Mouse (Mus musculus): ENCODE results near the gene Plekhf1. TPM values are rescaled to one million over a fixed set of nuclear protein-coding genes. Genes with fewer than 3 reads are reported as not detected.

Gene Plekhf1
- total and polyA plus RNA-seq, 2 experiments from 2014 or later = 0.54 to 0.86 TPM

GRCm38 (mm10) chr7:38259631-38260030 lies 31.8 kb upstream of the Plekhf1 start:
- DNase-seq (no peak), ATAC-seq (no peak)
- Histone ChIP-seq H3K36me3 (ENCODE audit: insufficient read depth) (peaks cover 35% of the 10 kb centered on the region), H3K9me3 (ENCODE audit: low read length) (no peaks in the 10 kb centered on the region), H3K27ac (ENCODE audit: low read depth, low read length) (no peak overlapping the region), H3K4me2 (ENCODE audit: low read depth) (no peak overlapping the region), H3K4me3 (ENCODE audit: low read depth, low read length) (no peak overlapping the region), H3K27me3 (ENCODE audit: insufficient read depth, low read length) (no peaks in the 10 kb centered on the region), H3K4me1 (ENCODE audit: insufficient read depth) (no peaks in the 10 kb centered on the region), H3K9ac (no peak overlapping the region)
- no peak for TF ChIP-seq CTCF (IDR thresholded peaks at IDR 0.05; ENCODE audit: low read depth)
- 90% methylated on average over 2 of the region's 2 CpGs for WGBS

DNA sequence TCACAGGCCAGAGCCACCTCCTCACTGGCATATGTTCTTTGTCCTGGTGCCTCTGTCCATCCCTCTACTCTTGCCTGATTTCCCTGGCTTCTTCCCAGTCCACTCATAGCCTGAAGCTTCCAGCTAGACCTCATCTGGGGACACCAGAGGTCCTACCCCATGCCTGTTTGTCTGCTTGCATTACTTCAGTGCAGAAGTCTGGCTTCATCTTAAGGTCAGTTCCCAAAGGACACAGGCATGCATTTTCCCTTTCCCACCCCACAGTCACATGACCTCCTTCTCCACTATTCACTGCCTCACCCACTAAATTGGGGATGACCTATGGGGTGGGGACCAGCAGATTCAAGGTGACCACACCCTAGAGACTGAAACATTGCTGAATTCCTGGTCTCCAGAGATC lies 25.6 kb upstream of the Plekhf1 start:
- DNase-seq (no peak), ATAC-seq (no peak)
- Histone ChIP-seq H3K27ac (ENCODE audit: low read depth, low read length) (no peak overlapping the region), H3K4me1 (ENCODE audit: insufficient read depth) (no peaks in the 10 kb centered on the region), H3K27me3 (ENCODE audit: insufficient read depth, low read length) (no peaks in the 10 kb centered on the region), H3K9me3 (ENCODE audit: low read length) (no peaks in the 10 kb centered on the region), H3K4me3 (ENCODE audit: low read depth, low read length) (no peak overlapping the region), H3K9ac (no peak overlapping the region), H3K36me3 (ENCODE audit: insufficient read depth) (no peaks in the 10 kb centered on the region), H3K4me2 (ENCODE audit: low read depth) (no peak overlapping the region)
- no peak for TF ChIP-seq CTCF (IDR thresholded peaks at IDR 0.05; ENCODE audit: low read depth)

GRCm38 (mm10) chr7:38251494-38252216 lies 23.8 kb upstream of the Plekhf1 start:
- Histone ChIP-seq H3K4me3 (ENCODE audit: low read depth, low read length) (no peak overlapping the region), H3K4me1 (ENCODE audit: insufficient read depth) (no peaks in the 10 kb centered on the region), H3K9me3 (ENCODE audit: low read length) (no peaks in the 10 kb centered on the region), H3K9ac (no peak overlapping the region), H3K4me2 (ENCODE audit: low read depth) (no peak overlapping the region), H3K27me3 (ENCODE audit: insufficient read depth, low read length) (no peaks in the 10 kb centered on the region), H3K36me3 (ENCODE audit: insufficient read depth) (no peaks in the 10 kb centered on the region), H3K27ac (ENCODE audit: low read depth, low read length) (peak overlapping the region; percentile 45; the same call in 1 of the 2 replicates)
- peak; percentile 46 for DNase-seq
- peak; percentile 74 for ATAC-seq
- WGBS = 16% methylated on average over 5 of the region's 5 CpGs
- TF ChIP-seq CTCF (IDR thresholded peaks at IDR 0.05; ENCODE audit: low read depth) = no peak

- no peak for ATAC-seq
- H3K4me2 ChIP-seq (ENCODE audit: low read depth) = no peak overlapping the region
- no peak for DNase-seq
- H3K4me1 ChIP-seq (ENCODE audit: insufficient read depth) = no peaks in the 10 kb centered on the region
- no peaks in the 10 kb centered on the region for H3K9me3 ChIP-seq (ENCODE audit: low read length)
- no peak for TF ChIP-seq CTCF (IDR thresholded peaks at IDR 0.05; ENCODE audit: low read depth)
- H3K9ac ChIP-seq = no peak overlapping the region
- WGBS = 85% methylated on average over 4 of the region's 4 CpGs
- no peaks in the 10 kb centered on the region for H3K36me3 ChIP-seq (ENCODE audit: insufficient read depth)
- no peaks in the 10 kb centered on the region for H3K27me3 ChIP-seq (ENCODE audit: insufficient read depth, low read length)
- no peak overlapping the region for H3K4me3 ChIP-seq (ENCODE audit: low read depth, low read length)
- no peak overlapping the region for H3K27ac ChIP-seq (ENCODE audit: low read depth, low read length)
Measured at GRCm38 (mm10) chr7:38242417-38242816, 14.6 kb upstream of the Plekhf1 start.

GRCm38 (mm10) chr7:38237140-38237539 lies 9.3 kb upstream of the Plekhf1 start:
- no peaks in the 10 kb centered on the region for H3K9me3 ChIP-seq (ENCODE audit: low read length)
- no peaks in the 10 kb centered on the region for H3K36me3 ChIP-seq (ENCODE audit: insufficient read depth)
- TF ChIP-seq CTCF (IDR thresholded peaks at IDR 0.05; ENCODE audit: low read depth) = no peak
- H3K4me3 ChIP-seq (ENCODE audit: low read depth, low read length) = no peak overlapping the region
- no peaks in the 10 kb centered on the region for H3K4me1 ChIP-seq (ENCODE audit: insufficient read depth)
- no peak overlapping the region for H3K4me2 ChIP-seq (ENCODE audit: low read depth)
- H3K27me3 ChIP-seq (ENCODE audit: insufficient read depth, low read length) = no peaks in the 10 kb centered on the region
- DNase-seq (no peak), ATAC-seq (no peak)
- no peak overlapping the region for H3K9ac ChIP-seq
- H3K27ac ChIP-seq (ENCODE audit: low read depth, low read length) = no peak overlapping the region

DNA sequence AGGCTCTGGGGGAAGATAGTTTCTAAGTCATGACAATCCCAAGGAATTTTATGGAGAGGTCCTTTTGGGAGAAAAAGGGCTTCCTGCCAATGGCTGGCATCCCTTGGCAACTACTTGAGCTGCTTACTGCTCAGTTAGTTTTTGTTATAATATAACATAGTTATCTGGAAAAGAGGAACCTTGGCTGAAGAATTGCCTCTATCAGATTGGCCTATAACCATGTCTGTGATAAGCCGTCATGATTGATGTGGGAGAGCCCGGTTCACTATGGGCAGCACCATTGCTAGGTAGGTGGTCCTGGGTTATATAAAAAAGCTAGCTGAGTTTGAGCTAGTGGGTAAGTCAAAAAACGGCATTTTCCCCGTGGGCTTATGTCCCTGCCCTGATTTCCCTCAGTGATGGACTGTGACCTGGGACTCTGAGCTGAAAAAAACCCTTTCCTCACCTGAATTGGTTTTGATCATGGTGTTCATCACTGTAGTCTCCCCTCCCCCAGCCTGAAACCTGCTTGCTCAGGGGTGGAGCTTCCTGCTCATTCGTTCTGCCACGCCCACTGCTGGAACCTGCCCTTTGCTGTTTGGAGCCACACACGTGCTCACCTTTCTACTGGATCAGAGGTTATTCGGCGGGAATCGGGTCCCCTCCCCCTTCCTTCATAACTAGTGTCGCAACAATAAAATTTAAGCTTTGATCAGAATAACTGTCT lies 8.7 kb upstream of the Plekhf1 start:
- Histone ChIP-seq H3K4me2 (ENCODE audit: low read depth) (no peak overlapping the region), H3K4me3 (ENCODE audit: low read depth, low read length) (no peak overlapping the region), H3K4me1 (ENCODE audit: insufficient read depth) (no peaks in the 10 kb centered on the region), H3K27ac (ENCODE audit: low read depth, low read length) (no peak overlapping the region), H3K36me3 (ENCODE audit: insufficient read depth) (no peaks in the 10 kb centered on the region), H3K9ac (no peak overlapping the region), H3K9me3 (ENCODE audit: low read length) (no peaks in the 10 kb centered on the region), H3K27me3 (ENCODE audit: insufficient read depth, low read length) (no peaks in the 10 kb centered on the region)
- TF ChIP-seq CTCF (IDR thresholded peaks at IDR 0.05; ENCODE audit: low read depth) = no peak
- ATAC-seq (no peak), DNase-seq (no peak)
- WGBS = 51% methylated on average over 11 of the region's 11 CpGs

- Histone ChIP-seq H3K4me2 (ENCODE audit: low read depth) (no peak overlapping the region), H3K4me3 (ENCODE audit: low read depth, low read length) (no peak overlapping the region), H3K27me3 (ENCODE audit: insufficient read depth, low read length) (peaks cover 23% of the 10 kb centered on the region), H3K9me3 (ENCODE audit: low read length) (no peaks in the 10 kb centered on the region), H3K27ac (ENCODE audit: low read depth, low read length) (no peak overlapping the region), H3K9ac (no peak overlapping the region), H3K4me1 (ENCODE audit: insufficient read depth) (peaks cover 12% of the 10 kb centered on the region; the same call in 1 of the 2 replicates), H3K36me3 (ENCODE audit: insufficient read depth) (no peaks in the 10 kb centered on the region)
- no peak for DNase-seq
- ATAC-seq = no peak
- 21% methylated on average over 8 of the region's 8 CpGs for WGBS
- TF ChIP-seq CTCF (IDR thresholded peaks at IDR 0.05; ENCODE audit: low read depth) = no peak
Measured at GRCm38 (mm10) chr7:38230285-38230684, 2.5 kb upstream of the Plekhf1 start.

Data from forebrain, postnatal 0 days (tissue).